Mouse (Mus musculus) CH12.LX (cell line): Measurements from ENCODE around the gene Plcl2.

ENCODE experiments used
- CTCF ChIP-seq, 2 experiments: IDR thresholded peaks in 1 of 2; conservative IDR thresholded peaks in 1 of 2; 2 replicates each; pipeline ENCODE4 v1.5.1; 2011 to 2012; ENCODE audit warnings: low read depth in 2 of 2, low read length in 2 of 2, improper control_type of control experiment in 1 of 2, inconsistent platforms in 1 of 2, mild to moderate bottlenecking in 1 of 2, moderate library complexity in 1 of 2
- E2F4 ChIP-seq: IDR thresholded peaks from 2 replicates; pipeline ENCODE4 v1.6.1; 2011; ENCODE audit warnings: low read depth, low read length, improper control_type of control experiment; ENCODE audit not compliant: insufficient replicate concordance
- HCFC1 ChIP-seq: IDR thresholded peaks from 2 replicates; pipeline ENCODE4 v1.6.1; 2012; ENCODE audit warnings: low read depth, mild to moderate bottlenecking, inconsistent platforms, low read length, improper control_type of control experiment
- JUN ChIP-seq: IDR thresholded peaks from 2 replicates; pipeline ENCODE4 v1.6.1; 2011; ENCODE audit warnings: low read depth, mild to moderate bottlenecking, low read length, improper control_type of control experiment, moderate library complexity; ENCODE audit not compliant: insufficient read depth
- MYC ChIP-seq: IDR thresholded peaks from 2 replicates; pipeline ENCODE4 v1.6.1; 2011; ENCODE audit warnings: low read depth, mild to moderate bottlenecking, improper control_type of control experiment, low read length
- POLR2A ChIP-seq: IDR thresholded peaks from 2 replicates; pipeline ENCODE4 v1.6.1; 2011; ENCODE audit warnings: low read depth, mild to moderate bottlenecking, improper control_type of control experiment, low read length
- SIN3A ChIP-seq: IDR thresholded peaks from 2 replicates; pipeline ENCODE4 v1.6.1; 2012; ENCODE audit warnings: low read length, improper control_type of control experiment, inconsistent platforms
- SMC3 ChIP-seq: IDR thresholded peaks from 2 replicates; pipeline ENCODE4 v1.6.1; 2011; ENCODE audit warnings: low read depth, low read length, improper control_type of control experiment
- TCF12 ChIP-seq: IDR thresholded peaks from 2 replicates; pipeline ENCODE4 v1.6.1; 2014; ENCODE audit warnings: low read depth, mild to moderate bottlenecking, inconsistent platforms, low read length, improper control_type of control experiment
- UBTF ChIP-seq: IDR thresholded peaks from 2 replicates; pipeline ENCODE4 v1.6.1; 2012; ENCODE audit warnings: low read depth, mild to moderate bottlenecking, inconsistent platforms, low read length, improper control_type of control experiment, moderate library complexity
- USF1 ChIP-seq: IDR thresholded peaks from 2 replicates; pipeline ENCODE4 v1.6.1; 2014; ENCODE audit warnings: low read depth, mild to moderate bottlenecking, inconsistent platforms, low read length, improper control_type of control experiment
- ZC3H11A ChIP-seq: IDR thresholded peaks from 2 replicates; pipeline ENCODE4 v1.6.1; 2012; ENCODE audit warnings: low read depth, mild to moderate bottlenecking, inconsistent platforms, low read length, improper control_type of control experiment

- TF ChIP-seq CTCF (conservative IDR thresholded peaks at IDR 0.05 in 1 of 2, IDR thresholded peaks at IDR 0.05 in 1 of 2; ENCODE audit: low read depth in 2 of 2, low read length in 2 of 2) (peak in 1 of 2 experiments; percentile 63; a peak in 2 of 4 replicates), SIN3A (no peak; the same call in 1 of the 2 replicates), POLR2A (peak; percentile 4; the same call in 1 of the 2 replicates), TCF12 (peak; percentile 32; the same call in 1 of the 2 replicates), E2F4 (no peak), HCFC1 (no peak), USF1 (no peak), SMC3 (peak; percentile 19; the same call in 1 of the 2 replicates), JUN (no peak), MYC (no peak), ZC3H11A (no peak), UBTF (peak; percentile 84)
Measured at GRCm38 (mm10) chr17:50508775-50509250, 390 bp upstream of the Plcl2 start.
